Mouse (Mus musculus): ENCODE measurements around the gene Mgat3. TPM values are rescaled to one million over a fixed set of nuclear protein-coding genes. Genes with fewer than 3 reads are reported as not detected.

Mgat3 gene
- total and polyA plus RNA-seq, 3 experiments: not detected

- TF ChIP-seq USF2 (IDR thresholded peaks at IDR 0.05; ENCODE audit: borderline replicate concordance in 1 of 2, insufficient read depth in 1 of 2, low read depth in 1 of 2, low read length in 2 of 2) (no peak), SMC3 (IDR thresholded peaks at IDR 0.05; ENCODE audit: low read depth, low read length) (peak; percentile 21; the same call in 1 of the 2 replicates), CTCF (IDR thresholded peaks at IDR 0.05 in 2 of 3, conservative IDR thresholded peaks at IDR 0.05 in 1 of 3; ENCODE audit: control insufficient read depth in 1 of 3, insufficient read depth in 1 of 3, low read depth in 2 of 3, low read length in 3 of 3, poor library complexity in 1 of 3, severe bottlenecking in 1 of 3) (peak; percentile 45 to 55 (median 53)), ELF1 (IDR thresholded peaks at IDR 0.05; ENCODE audit: low read depth, low read length) (no peak), RAD21 (IDR thresholded peaks at IDR 0.05; ENCODE audit: low read depth, low read length) (no peak), EP300 (IDR thresholded peaks at IDR 0.05; ENCODE audit: low read depth in 1 of 2, low read length in 2 of 2) (no peak), MAX (IDR thresholded peaks at IDR 0.05; ENCODE audit: low read length) (no peak), MAZ (IDR thresholded peaks at IDR 0.05; ENCODE audit: low read depth, low read length) (no peak), ZMIZ1 (IDR thresholded peaks at IDR 0.05; ENCODE audit: low read depth, low read length) (no peak), TBP (IDR thresholded peaks at IDR 0.05; ENCODE audit: low read depth, low read length) (no peak)
- Histone ChIP-seq H3K79me2 (ENCODE audit: control insufficient read depth, insufficient read depth, low read length, poor library complexity) (peaks cover 18% of the 10 kb centered on the region), H3K27me3 (ENCODE audit: control insufficient read depth in 1 of 2, insufficient read depth in 2 of 2, low read length in 2 of 2) (no peaks in the 10 kb centered on the region), H3K9ac (ENCODE audit: control insufficient read depth, low read depth, low read length, poor library complexity, severe bottlenecking) (no peak overlapping the region), H3K27ac (ENCODE audit: control insufficient read depth, low read depth, low read length) (no peak overlapping the region), H3K36me3 (ENCODE audit: control insufficient read depth in 1 of 2, insufficient read depth in 2 of 2, low read length in 2 of 2) (peaks cover 0 to 10% of the 10 kb centered on the region in 2 experiments; a peak in 2 of 4 replicates), H3K4me1 (ENCODE audit: control insufficient read depth in 1 of 2, insufficient read depth in 2 of 2, low read length in 2 of 2) (no peaks in the 10 kb centered on the region), H3K9me3 (replicated peaks; ENCODE audit: insufficient read depth, low read length) (no peaks in the 10 kb centered on the region), H3K4me3 (ENCODE audit: control insufficient read depth in 1 of 2, insufficient read depth in 1 of 2, low read depth in 2 of 2, low read length in 2 of 2) (no peak overlapping the region)
- peak; percentile 53 for DNase-seq (ENCODE audit: low read depth, low spot score)
Measured at GRCm38 (mm10) chr15:80142130-80142529, 31.4 kb upstream of the Mgat3 start.

GRCm38 (mm10) chr15:80143760-80144159 is 29.8 kb upstream of the Mgat3 start:
- Histone ChIP-seq H3K27me3 (ENCODE audit: control insufficient read depth in 1 of 2, insufficient read depth in 2 of 2, low read length in 2 of 2) (no peaks in the 10 kb centered on the region), H3K27ac (ENCODE audit: control insufficient read depth, low read depth, low read length) (no peak overlapping the region), H3K36me3 (ENCODE audit: control insufficient read depth in 1 of 2, insufficient read depth in 2 of 2, low read length in 2 of 2) (peaks cover 0 to 10% of the 10 kb centered on the region in 2 experiments; a peak in 2 of 4 replicates), H3K79me2 (ENCODE audit: control insufficient read depth, insufficient read depth, low read length, poor library complexity) (peaks cover 4% of the 10 kb centered on the region; the same call in 1 of the 2 replicates), H3K4me3 (ENCODE audit: control insufficient read depth in 1 of 2, insufficient read depth in 1 of 2, low read depth in 2 of 2, low read length in 2 of 2) (no peak overlapping the region), H3K4me1 (ENCODE audit: control insufficient read depth in 1 of 2, insufficient read depth in 2 of 2, low read length in 2 of 2) (no peaks in the 10 kb centered on the region), H3K9ac (ENCODE audit: control insufficient read depth, low read depth, low read length, poor library complexity, severe bottlenecking) (no peak overlapping the region), H3K9me3 (replicated peaks; ENCODE audit: insufficient read depth, low read length) (no peaks in the 10 kb centered on the region)
- no peak for TF ChIP-seq TBP (IDR thresholded peaks at IDR 0.05; ENCODE audit: low read depth, low read length)
- TF ChIP-seq POLR2AphosphoS2 (IDR thresholded peaks at IDR 0.05; ENCODE audit: low read length): no peak
- no peak for TF ChIP-seq CTCF (IDR thresholded peaks at IDR 0.05 in 2 of 3, conservative IDR thresholded peaks at IDR 0.05 in 1 of 3; ENCODE audit: control insufficient read depth in 1 of 3, insufficient read depth in 1 of 3, low read depth in 2 of 3, low read length in 3 of 3, poor library complexity in 1 of 3, severe bottlenecking in 1 of 3)
- no peak for TF ChIP-seq MEF2A (IDR thresholded peaks at IDR 0.05; ENCODE audit: extremely low read depth, insufficient replicate concordance, low read depth, low read length, poor library complexity, severe bottlenecking)
- no peak for TF ChIP-seq USF1 (IDR thresholded peaks at IDR 0.05; ENCODE audit: low read depth, low read length)
- TF ChIP-seq ZMIZ1 (IDR thresholded peaks at IDR 0.05; ENCODE audit: low read depth, low read length): no peak
- no peak for TF ChIP-seq CHD1 (IDR thresholded peaks at IDR 0.05; ENCODE audit: low read depth, low read length)
- TF ChIP-seq ETS1 (IDR thresholded peaks at IDR 0.05; ENCODE audit: low read depth, low read length): no peak
- no peak for DNase-seq (ENCODE audit: low read depth, low spot score)
